Mouse (Mus musculus): Measurements from ENCODE around the gene Mamdc2.

Gene Mamdc2

DNA sequence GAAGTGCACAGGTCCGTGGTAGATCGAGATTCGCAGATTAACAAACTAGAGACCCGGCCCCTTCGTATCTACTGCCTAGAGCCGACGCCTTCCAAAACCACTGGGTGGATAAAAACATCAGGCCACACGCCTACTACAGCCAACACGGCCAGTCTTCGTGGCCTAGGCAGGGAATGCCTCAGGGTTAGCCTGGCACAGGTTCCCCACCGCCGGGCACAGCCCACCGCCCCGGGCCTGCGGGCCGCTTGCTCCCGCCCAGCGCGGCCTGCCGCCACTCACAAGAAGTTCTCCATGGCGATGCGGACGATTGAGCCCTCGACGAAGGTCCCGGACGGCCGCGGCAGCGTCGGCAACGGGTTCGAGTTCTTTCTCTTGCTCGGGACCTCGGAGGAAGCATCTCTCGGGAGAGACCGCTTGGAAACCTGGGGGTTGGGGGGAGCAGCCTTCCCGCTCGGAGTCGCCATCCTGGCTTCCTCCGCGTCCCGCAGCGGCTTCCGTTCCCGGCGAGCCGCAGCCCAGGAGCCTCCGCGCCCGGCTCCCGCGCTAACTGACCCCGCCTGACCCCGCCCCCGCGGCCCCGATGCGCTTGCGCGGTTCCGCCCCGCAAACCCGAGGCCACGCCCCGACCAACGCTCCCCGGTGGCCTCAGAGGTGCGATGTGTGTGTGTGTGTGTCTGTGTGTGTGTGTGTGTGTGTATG lies 174.7 kb downstream of the Mamdc2 start, which contains the start of gene Smc5:
Gene Smc5 (minus strand): TSS at position 543 of the 699 bp plus-strand sequence.
- peak; percentile 90 for DNase-seq

DNA sequence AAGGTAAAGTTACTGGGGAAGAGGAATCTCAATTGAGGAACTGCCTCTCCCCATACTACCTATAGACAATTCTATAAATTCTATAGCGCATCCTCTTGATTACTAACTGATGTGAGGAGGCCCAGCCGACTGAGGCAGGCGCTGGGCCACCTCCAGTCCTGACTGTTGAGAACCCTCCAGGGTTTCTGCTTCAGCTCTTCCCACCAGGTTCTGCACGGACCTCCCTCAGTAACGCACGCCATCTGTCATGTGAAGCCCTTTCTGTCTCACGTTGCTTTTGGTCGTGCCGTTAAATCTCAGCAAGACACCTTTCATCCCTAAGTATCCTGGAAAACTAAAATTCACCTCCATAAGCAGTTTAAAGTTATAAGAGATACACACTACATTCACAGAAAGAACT lies 191.5 kb downstream of the Mamdc2 start:
- DNase-seq: no peak
